Mouse (Mus musculus): ENCODE data around the gene Olfr1412. TPM values are rescaled to one million over a fixed set of nuclear protein-coding genes. Genes with fewer than 3 reads are reported as not detected.

Gene Olfr1412
- polyA plus RNA-seq, 1 experiment from 2014 or later: not detected

- Histone ChIP-seq H3K9ac (ENCODE audit: low read length) (no peak overlapping the region), H3K36me3 (ENCODE audit: control insufficient read depth, insufficient read depth, low read length) (peaks cover 8% of the 10 kb centered on the region), H3K27me3 (ENCODE audit: control insufficient read depth, insufficient read depth, low read length) (no peaks in the 10 kb centered on the region), H3K27ac (replicated peaks) (no peak overlapping the region), H3K9me3 (ENCODE audit: control insufficient read depth, low read length) (no peaks in the 10 kb centered on the region), H3K4me3 (ENCODE audit: low read depth, low read length) (no peak overlapping the region), H3K4me2 (replicated peaks; ENCODE audit: low read depth) (no peak overlapping the region), H3K4me1 (replicated peaks; ENCODE audit: control insufficient read depth, insufficient read depth) (no peaks in the 10 kb centered on the region)
- WGBS: 84% methylated on average over 8 of the region's 8 CpGs
- DNase-seq (ENCODE audit: low spot score): no peak
- no peak for ATAC-seq (ENCODE audit: low FRiP score, low TSS enrichment)
- TF ChIP-seq CTCF (IDR thresholded peaks at IDR 0.05; ENCODE audit: low read depth) (no peak), EP300 (optimal IDR thresholded peaks at IDR 0.05) (no peak)
Measured at GRCm38 (mm10) chr1:92633726-92634125, 48.1 kb downstream of the Olfr1412 start.

- ATAC-seq (ENCODE audit: low FRiP score, low TSS enrichment): no peak
- DNase-seq (ENCODE audit: low spot score): no peak
- Histone ChIP-seq H3K27me3 (ENCODE audit: control insufficient read depth, insufficient read depth, low read length) (no peaks in the 10 kb centered on the region), H3K9me3 (ENCODE audit: control insufficient read depth, low read length) (no peaks in the 10 kb centered on the region), H3K4me3 (ENCODE audit: low read depth, low read length) (no peak overlapping the region), H3K36me3 (ENCODE audit: control insufficient read depth, insufficient read depth, low read length) (peaks cover 11% of the 10 kb centered on the region), H3K4me2 (replicated peaks; ENCODE audit: low read depth) (no peak overlapping the region), H3K27ac (replicated peaks) (no peak overlapping the region), H3K4me1 (replicated peaks; ENCODE audit: control insufficient read depth, insufficient read depth) (no peaks in the 10 kb centered on the region), H3K9ac (ENCODE audit: low read length) (no peak overlapping the region)
- TF ChIP-seq CTCF (IDR thresholded peaks at IDR 0.05; ENCODE audit: low read depth) (no peak), EP300 (optimal IDR thresholded peaks at IDR 0.05) (no peak)
- 67% methylated on average over 1 of the region's 1 CpGs for WGBS
Measured at GRCm38 (mm10) chr1:92634569-92634968, 49.0 kb downstream of the Olfr1412 start.

- Histone ChIP-seq H3K4me1 (replicated peaks; ENCODE audit: control insufficient read depth, insufficient read depth) (no peaks in the 10 kb centered on the region), H3K27me3 (ENCODE audit: control insufficient read depth, insufficient read depth, low read length) (no peaks in the 10 kb centered on the region), H3K4me3 (ENCODE audit: low read depth, low read length) (no peak overlapping the region), H3K27ac (replicated peaks) (no peak overlapping the region), H3K9me3 (ENCODE audit: control insufficient read depth, low read length) (no peaks in the 10 kb centered on the region), H3K4me2 (replicated peaks; ENCODE audit: low read depth) (no peak overlapping the region), H3K9ac (ENCODE audit: low read length) (no peak overlapping the region), H3K36me3 (ENCODE audit: control insufficient read depth, insufficient read depth, low read length) (peaks cover 11% of the 10 kb centered on the region)
- ATAC-seq (ENCODE audit: low FRiP score, low TSS enrichment) (no peak), DNase-seq (ENCODE audit: low spot score) (no peak)
- no peak for TF ChIP-seq EP300 (optimal IDR thresholded peaks at IDR 0.05)
- TF ChIP-seq CTCF (IDR thresholded peaks at IDR 0.05; ENCODE audit: low read depth): no peak
- WGBS: 70% methylated on average over 4 of the region's 4 CpGs
Measured at GRCm38 (mm10) chr1:92634976-92635599, 49.5 kb downstream of the Olfr1412 start.

GRCm38 (mm10) chr1:92636015-92636414 is 50.4 kb downstream of the Olfr1412 start:
- TF ChIP-seq EP300 (optimal IDR thresholded peaks at IDR 0.05): no peak
- TF ChIP-seq CTCF (IDR thresholded peaks at IDR 0.05; ENCODE audit: low read depth): no peak
- H3K27ac ChIP-seq (replicated peaks): no peak overlapping the region
- H3K4me1 ChIP-seq (replicated peaks; ENCODE audit: control insufficient read depth, insufficient read depth): peaks cover 3% of the 10 kb centered on the region; the same call in 1 of the 2 replicates
- 81% methylated on average over 8 of the region's 8 CpGs for WGBS
- H3K4me2 ChIP-seq (replicated peaks; ENCODE audit: low read depth): no peak overlapping the region
- H3K9me3 ChIP-seq (ENCODE audit: control insufficient read depth, low read length): no peaks in the 10 kb centered on the region
- no peaks in the 10 kb centered on the region for H3K27me3 ChIP-seq (ENCODE audit: control insufficient read depth, insufficient read depth, low read length)
- H3K36me3 ChIP-seq (ENCODE audit: control insufficient read depth, insufficient read depth, low read length): peaks cover 11% of the 10 kb centered on the region
- DNase-seq (ENCODE audit: low spot score) (no peak), ATAC-seq (ENCODE audit: low FRiP score, low TSS enrichment) (no peak)
- H3K4me3 ChIP-seq (ENCODE audit: low read depth, low read length): no peak overlapping the region
- H3K9ac ChIP-seq (ENCODE audit: low read length): no peak overlapping the region

- no peaks in the 10 kb centered on the region for H3K27me3 ChIP-seq (ENCODE audit: control insufficient read depth, insufficient read depth, low read length)
- H3K9me3 ChIP-seq (ENCODE audit: control insufficient read depth, low read length): no peaks in the 10 kb centered on the region
- H3K36me3 ChIP-seq (ENCODE audit: control insufficient read depth, insufficient read depth, low read length): peaks cover 11% of the 10 kb centered on the region
- ATAC-seq (ENCODE audit: low FRiP score, low TSS enrichment) (no peak), DNase-seq (ENCODE audit: low spot score) (no peak)
- no peak overlapping the region for H3K27ac ChIP-seq (replicated peaks)
- no peak overlapping the region for H3K4me2 ChIP-seq (replicated peaks; ENCODE audit: low read depth)
- H3K4me3 ChIP-seq (ENCODE audit: low read depth, low read length): no peak overlapping the region
- H3K4me1 ChIP-seq (replicated peaks; ENCODE audit: control insufficient read depth, insufficient read depth): peaks cover 3% of the 10 kb centered on the region; the same call in 1 of the 2 replicates
- no peak overlapping the region for H3K9ac ChIP-seq (ENCODE audit: low read length)
- 91% methylated on average over 11 of the region's 11 CpGs for WGBS
- TF ChIP-seq CTCF (IDR thresholded peaks at IDR 0.05; ENCODE audit: low read depth) (no peak), EP300 (optimal IDR thresholded peaks at IDR 0.05) (no peak)
Measured at GRCm38 (mm10) chr1:92636676-92637075, 51.1 kb downstream of the Olfr1412 start.

GRCm38 (mm10) chr1:92637501-92638172 is 52.1 kb downstream of the Olfr1412 start:
- 89% methylated on average over 15 of the region's 15 CpGs for WGBS
- Histone ChIP-seq H3K9ac (ENCODE audit: low read length) (no peak overlapping the region), H3K27me3 (ENCODE audit: control insufficient read depth, insufficient read depth, low read length) (no peaks in the 10 kb centered on the region), H3K4me3 (ENCODE audit: low read depth, low read length) (no peak overlapping the region), H3K9me3 (ENCODE audit: control insufficient read depth, low read length) (no peaks in the 10 kb centered on the region), H3K27ac (replicated peaks) (no peak overlapping the region), H3K4me1 (replicated peaks; ENCODE audit: control insufficient read depth, insufficient read depth) (peaks cover 3% of the 10 kb centered on the region; the same call in 1 of the 2 replicates), H3K36me3 (ENCODE audit: control insufficient read depth, insufficient read depth, low read length) (peaks cover 11% of the 10 kb centered on the region), H3K4me2 (replicated peaks; ENCODE audit: low read depth) (no peak overlapping the region)
- ATAC-seq (ENCODE audit: low FRiP score, low TSS enrichment) (no peak), DNase-seq (ENCODE audit: low spot score) (no peak)
- no peak for TF ChIP-seq CTCF (IDR thresholded peaks at IDR 0.05; ENCODE audit: low read depth)
- TF ChIP-seq EP300 (optimal IDR thresholded peaks at IDR 0.05): no peak
